Mouse (Mus musculus): ENCODE results near the gene Resp18.
"Not testable (repeated sequence)": the region's sequence is repeated elsewhere in the genome, so short reads cannot be mapped to it uniquely, and the experiment has no call there.

Gene Resp18

DNA sequence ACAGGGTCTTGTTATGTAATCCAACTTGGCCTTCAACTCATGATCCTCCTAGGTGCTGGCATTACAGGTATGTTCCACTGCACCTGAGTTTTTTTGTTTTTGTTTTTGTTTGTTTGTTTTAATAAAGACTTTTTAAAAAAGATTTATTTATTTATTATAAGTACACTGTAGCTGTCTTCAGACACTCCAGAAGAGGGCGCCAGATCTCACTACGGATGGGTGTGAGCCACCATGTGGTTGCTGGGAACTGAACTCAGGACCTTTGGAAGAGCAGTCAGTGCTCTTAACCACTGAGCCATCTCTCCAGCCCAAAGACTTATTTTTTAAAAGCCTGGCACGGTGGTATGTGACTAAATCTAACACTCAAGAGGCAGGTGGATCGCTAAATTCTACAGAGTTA is 45.7 kb downstream of the Resp18 start:
- DNase-seq = not testable (repeated sequence)

DNA sequence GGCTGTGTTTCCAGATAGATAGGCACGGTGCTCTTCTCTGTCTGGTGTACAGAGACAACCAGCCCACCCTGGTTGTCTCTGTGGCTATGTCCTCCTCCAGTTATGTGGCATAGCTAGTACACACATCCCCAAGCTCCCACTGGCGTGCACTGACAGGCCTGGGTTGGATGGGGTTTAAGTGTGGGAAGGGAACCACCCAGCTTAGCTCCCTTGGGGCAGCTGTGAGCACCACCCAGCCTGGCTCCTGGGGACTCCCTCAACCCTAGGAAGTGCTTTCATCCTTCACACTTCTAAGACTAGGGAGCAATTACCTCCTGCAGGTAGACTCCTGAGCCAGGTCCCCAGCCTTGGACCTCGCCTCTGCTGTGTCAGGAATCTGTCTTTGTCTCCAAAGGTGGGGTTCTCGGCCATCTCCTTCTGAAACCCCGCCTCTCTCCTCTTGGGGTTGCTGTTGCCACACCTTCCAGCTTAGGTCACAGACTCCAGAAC is 46.5 kb downstream of the Resp18 start, which contains the start of gene A630095N17Rik:
Gene A630095N17Rik (minus strand): TSS at position 439 of the 489 bp plus-strand sequence.
- no peak for DNase-seq

DNA sequence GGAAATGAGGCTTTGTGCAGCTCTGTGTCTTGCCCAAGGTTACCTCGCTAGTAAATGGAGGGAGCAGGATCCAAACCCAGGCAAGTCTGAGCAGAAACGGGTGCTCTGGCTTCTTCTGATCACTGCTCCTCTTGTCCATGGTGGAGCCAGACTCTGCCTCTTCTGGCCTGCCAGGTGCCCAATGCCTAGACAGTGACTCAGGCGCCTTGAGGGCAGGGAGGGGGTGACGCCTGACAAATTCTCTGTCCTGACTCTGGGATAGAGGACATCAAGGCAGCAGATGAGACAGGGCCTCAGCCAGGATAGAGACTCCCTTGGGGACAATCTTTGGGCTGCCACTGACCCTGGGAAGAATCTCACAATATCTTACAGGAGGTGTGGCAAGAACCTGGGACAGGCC is 47.0 kb downstream of the Resp18 start:
- DNase-seq = no peak

DNA sequence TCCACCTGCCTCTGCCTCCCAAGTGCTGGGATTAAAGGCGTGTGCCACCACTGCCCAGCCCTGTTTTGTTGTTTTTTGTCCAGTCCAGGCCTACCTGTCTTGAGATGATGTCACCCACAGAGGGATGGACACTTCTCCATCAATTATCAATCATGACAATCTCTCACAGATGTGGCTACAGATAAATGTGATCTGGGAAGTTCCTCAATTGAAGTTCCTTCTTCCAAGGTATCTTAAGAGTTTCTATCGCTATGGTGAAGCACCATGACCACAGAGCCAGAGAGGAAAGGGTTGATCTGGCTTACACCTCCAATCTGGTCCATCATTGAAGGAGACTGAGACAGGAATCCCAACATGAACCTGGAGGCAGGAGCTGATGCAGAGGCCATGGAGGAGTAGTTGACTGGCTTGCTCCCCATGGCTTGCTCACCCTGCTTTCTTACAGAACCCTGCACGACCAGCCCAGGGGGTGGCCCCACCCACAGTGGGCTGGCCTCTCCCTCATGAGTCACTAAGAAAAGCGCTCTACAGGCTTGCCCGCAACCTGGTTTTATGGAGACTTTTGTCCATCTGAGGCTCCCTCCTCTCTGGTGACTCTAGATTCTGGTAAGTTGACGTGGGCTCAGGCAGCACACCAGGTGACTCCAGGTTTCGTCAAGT is 47.8 kb downstream of the Resp18 start:
- DNase-seq = no peak

DNA sequence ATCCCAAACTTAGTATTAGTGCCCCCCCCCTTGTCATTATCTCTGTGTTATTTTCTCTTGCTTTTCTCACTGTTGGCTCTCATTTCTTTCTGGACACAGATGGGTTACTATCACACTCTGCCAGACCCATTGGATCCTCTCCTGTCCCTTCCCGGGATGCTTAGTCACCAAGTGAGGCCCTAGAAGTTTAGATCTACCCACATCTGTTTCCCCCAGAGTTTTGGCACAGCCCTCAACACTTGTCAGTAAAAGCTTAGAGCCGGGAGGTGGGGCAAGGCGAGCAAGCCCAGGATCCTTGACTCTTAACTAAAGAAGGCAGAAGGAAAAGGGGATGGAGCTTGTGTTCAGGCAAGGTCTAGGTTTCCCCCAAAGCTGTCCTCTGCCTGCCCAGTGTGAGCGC is 49.1 kb downstream of the Resp18 start:
- DNase-seq = no peak

DNA sequence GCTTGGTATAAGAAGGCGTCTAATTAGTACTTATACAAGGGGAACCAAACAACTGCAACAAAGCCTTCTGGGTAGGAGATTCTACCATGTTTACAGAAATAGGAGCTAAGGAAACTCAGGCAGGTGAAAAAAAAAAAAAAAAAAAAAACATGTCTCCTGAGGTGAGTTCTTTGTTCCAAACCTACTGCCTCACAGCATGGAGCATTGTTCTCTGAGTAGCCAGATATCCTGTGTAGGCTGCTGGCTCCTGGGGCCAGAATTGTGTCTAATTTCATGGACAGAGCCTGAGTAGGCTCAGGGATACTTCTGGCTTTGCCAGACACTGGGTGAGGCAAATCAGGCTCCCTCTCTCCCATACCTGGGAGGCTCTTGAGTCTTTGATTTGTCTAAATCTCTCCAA is 50.6 kb downstream of the Resp18 start:
- no peak for DNase-seq

DNA sequence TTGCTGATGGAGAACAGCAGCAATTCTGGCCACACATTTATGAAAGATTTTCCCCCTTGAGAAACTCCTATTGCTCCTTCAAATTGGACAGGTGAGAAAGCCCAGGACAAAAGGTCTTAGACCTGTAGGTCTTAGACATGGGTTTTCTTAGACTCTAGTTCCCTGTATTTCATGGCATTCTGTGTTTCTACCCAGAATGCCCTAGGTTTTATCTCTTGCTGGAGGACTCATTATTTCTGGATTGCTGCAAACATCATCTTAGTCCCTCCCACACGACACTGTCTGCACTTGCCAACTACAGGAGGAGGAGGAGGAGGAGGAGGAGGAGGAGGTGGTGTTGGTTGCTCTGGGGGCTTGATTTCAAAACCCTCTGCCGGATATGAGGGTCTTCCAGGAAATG is 52.1 kb downstream of the Resp18 start:
- DNase-seq = no peak

DNA sequence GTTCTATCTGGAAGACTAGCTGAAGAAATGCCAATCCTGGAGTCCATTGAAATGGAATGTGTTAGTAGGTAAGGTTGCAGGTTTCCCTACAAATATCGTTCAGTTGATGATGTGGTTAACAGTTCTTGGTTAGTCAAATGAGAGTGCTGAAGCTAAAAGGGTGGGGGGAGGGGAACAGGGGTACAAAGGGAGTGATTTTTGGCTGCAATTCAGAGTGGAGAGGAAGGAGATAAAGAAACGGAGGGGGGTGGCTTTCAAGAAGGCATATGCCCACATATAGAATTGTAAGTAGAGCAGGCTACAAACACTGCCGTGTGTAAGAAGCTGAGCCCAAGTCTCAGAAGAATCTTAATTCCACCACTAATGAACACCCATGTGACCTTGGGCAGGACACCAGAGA is 52.7 kb downstream of the Resp18 start:
- DNase-seq = no peak

DNA sequence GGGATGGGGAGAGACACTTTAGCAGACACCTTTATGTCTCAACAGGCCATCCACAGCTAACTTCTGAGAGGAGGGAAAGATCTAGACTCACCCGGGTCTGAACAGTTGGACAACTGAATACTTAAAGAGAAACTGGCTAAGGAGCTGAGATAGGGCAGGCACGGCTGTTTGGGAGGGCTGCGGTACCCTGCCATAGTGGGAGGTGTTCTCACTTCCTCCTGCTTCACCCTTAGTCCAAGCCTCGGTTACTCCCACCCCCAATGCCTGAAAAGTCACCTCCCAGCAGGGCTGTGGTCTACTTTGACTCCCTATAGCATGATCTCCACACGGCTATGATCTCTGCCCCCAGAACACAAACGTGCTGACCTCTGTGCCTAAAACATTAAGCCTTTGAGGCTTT is 54.7 kb downstream of the Resp18 start:
- DNase-seq = no peak

DNA sequence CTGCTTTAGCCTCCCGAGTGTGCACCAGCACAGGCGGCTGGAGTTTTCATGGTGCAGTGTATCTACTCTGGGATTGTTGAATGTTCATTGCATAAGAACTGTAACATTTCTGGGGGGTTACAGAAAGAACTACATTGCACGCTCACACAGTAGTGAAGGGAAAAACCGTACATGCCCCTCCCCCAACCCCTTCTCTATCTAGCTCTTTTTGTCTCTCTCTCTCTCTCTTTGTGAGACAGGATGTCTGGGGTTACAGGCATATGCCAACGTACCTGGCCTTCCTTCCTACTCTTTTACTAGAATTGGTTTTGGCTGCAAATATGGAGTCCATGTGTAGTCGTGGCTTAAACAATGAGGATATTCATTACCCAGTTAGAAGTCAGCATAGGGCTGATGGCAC is 55.3 kb downstream of the Resp18 start:
- DNase-seq = no peak
